Mouse (Mus musculus) neural tube, embryonic 11.5 days (tissue): ENCODE measurements around the gene Slc4a10. TPM values are rescaled to one million over a fixed set of nuclear protein-coding genes. Genes with fewer than 3 reads are reported as not detected.
A peak's percentile ranks its signal among the peaks of the same experiment; 100 is the strongest.

Source experiments
- ATAC-seq: fragments of 200-750 bp; cut with Nextera tagmentation; 2 replicates; pipeline ENCODE4 v1.8.0; 2017; ENCODE audit warnings: moderate number of reproducible peaks, mild to moderate bottlenecking, moderate TSS enrichment, moderate library complexity; ENCODE audit not compliant: insufficient read depth, low FRiP score, low TSS enrichment
- DNase-seq: peaks from one replicate; pipeline ENCODE4 v3.0.0-alpha.2; 2015; ENCODE audit warnings: low spot score
- H3K27ac ChIP-seq: fragments of 300-500 bp; sonication (generic); 2 replicates; pipeline ENCODE4 v1.5.1; 2014; ENCODE audit warnings: low read depth, mild to moderate bottlenecking, low read length
- H3K27me3 ChIP-seq: fragments of 300-500 bp; sonication (generic); 2 replicates; pipeline ENCODE4 v1.6.1; 2014; ENCODE audit warnings: mild to moderate bottlenecking, low read length, mixed read lengths; ENCODE audit not compliant: control insufficient read depth, insufficient read depth
- H3K36me3 ChIP-seq: fragments of 300-500 bp; sonication (generic); 2 replicates; pipeline ENCODE4 v1.6.1; 2014; ENCODE audit warnings: mild to moderate bottlenecking, low read length, moderate library complexity, mixed read lengths; ENCODE audit not compliant: control insufficient read depth, insufficient read depth
- H3K4me1 ChIP-seq: fragments of 300-500 bp; sonication (generic); 2 replicates; pipeline ENCODE4 v1.6.1; 2014; ENCODE audit warnings: low read length, mixed read lengths; ENCODE audit not compliant: control insufficient read depth, insufficient read depth
- H3K4me2 ChIP-seq: fragments of 300-500 bp; sonication (generic); 2 replicates; pipeline ENCODE4 v1.6.1; 2014; ENCODE audit warnings: low read depth, mild to moderate bottlenecking, moderate library complexity
- H3K4me3 ChIP-seq: fragments of 300-500 bp; sonication (generic); 2 replicates; pipeline ENCODE4 v1.5.1; 2014; ENCODE audit warnings: low read depth, low read length
- H3K9ac ChIP-seq: fragments of 300-500 bp; sonication (generic); 2 replicates; pipeline ENCODE4 v1.6.1; 2014; ENCODE audit warnings: mild to moderate bottlenecking, low read length
- H3K9me3 ChIP-seq: fragments of 300-500 bp; sonication (generic); 2 replicates; pipeline ENCODE4 v1.6.1; 2016; ENCODE audit warnings: low read length; ENCODE audit not compliant: control insufficient read depth
- WGBS: fragments of 180-500 bp; shearing (Covaris S2); extraction: QIAGEN DNeasy Blood & Tissue Kit; methylation state at CpG from one replicate; pipeline ENCODE4 v1.1.7; 2014; 5-methylcytosine and 5-hydroxymethylcytosine counted together
- polyA plus RNA-seq: library from polyadenylated mRNA; unstranded; fragments of >200 nt; fragmentation: Nextera tagmentation; extraction: Ambion mirVana; gene quantifications from 2 replicates; pipeline ENCODE4 v1.2.1, GENCODE M21; 2014

The Slc4a10 gene
- polyA plus RNA-seq, 1 experiment from 2014 or later, result 0.52 TPM

DNA sequence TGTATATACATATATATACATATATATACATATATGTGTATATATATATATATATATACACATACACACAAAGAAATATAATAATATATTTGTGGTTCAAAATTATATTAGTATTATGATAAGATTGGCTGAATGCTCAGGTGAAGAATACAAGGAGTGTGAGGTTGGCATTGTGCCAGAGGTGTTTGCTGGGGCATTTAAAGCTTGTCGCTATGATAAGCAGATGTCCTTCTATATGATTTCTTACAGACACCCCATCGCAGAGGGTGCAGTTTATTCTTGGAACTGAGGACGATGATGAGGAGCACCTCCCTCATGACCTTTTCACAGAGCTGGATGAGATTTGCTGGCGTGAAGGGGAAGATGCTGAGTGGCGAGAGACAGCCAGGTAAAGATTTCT is 164.8 kb downstream of the Slc4a10 start:
- no peak for DNase-seq
- H3K4me3 ChIP-seq, result no peak overlapping the region
- H3K4me2 ChIP-seq, result no peak overlapping the region
- no peaks in the 10 kb centered on the region for H3K36me3 ChIP-seq
- no peak for ATAC-seq
- H3K9me3 ChIP-seq, result no peaks in the 10 kb centered on the region
- WGBS, result 92% methylated on average over 5 of the region's 5 CpGs
- H3K4me1 ChIP-seq, result no peaks in the 10 kb centered on the region
- no peak overlapping the region for H3K27ac ChIP-seq
- no peaks in the 10 kb centered on the region for H3K27me3 ChIP-seq
- no peak overlapping the region for H3K9ac ChIP-seq

DNA sequence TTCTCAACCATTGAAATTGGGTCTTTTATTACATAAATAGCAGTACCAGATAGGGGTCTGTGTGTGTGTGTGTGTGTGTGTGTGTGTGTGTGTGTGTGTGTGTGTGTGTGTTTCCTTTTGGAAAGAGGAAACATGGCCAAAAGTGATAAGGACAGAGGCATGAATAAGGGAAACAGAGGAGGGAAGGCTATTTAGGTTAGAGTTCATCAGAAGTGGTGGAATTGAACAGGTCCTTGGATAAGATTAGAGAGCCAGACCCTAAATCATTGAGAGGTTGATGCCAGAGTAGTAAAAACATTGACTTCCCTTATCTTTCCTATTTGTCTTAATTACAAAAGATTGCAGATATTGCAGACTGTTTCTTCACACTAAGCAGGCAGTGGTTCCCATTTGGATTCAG is 181.3 kb downstream of the Slc4a10 start:
- no peak overlapping the region for H3K4me3 ChIP-seq
- H3K9me3 ChIP-seq, result no peaks in the 10 kb centered on the region
- H3K4me1 ChIP-seq, result no peaks in the 10 kb centered on the region
- ATAC-seq, result no peak
- no peak overlapping the region for H3K9ac ChIP-seq
- H3K36me3 ChIP-seq, result no peaks in the 10 kb centered on the region
- H3K27me3 ChIP-seq, result no peaks in the 10 kb centered on the region
- H3K4me2 ChIP-seq, result no peak overlapping the region
- H3K27ac ChIP-seq, result no peak overlapping the region
- no peak for DNase-seq

DNA sequence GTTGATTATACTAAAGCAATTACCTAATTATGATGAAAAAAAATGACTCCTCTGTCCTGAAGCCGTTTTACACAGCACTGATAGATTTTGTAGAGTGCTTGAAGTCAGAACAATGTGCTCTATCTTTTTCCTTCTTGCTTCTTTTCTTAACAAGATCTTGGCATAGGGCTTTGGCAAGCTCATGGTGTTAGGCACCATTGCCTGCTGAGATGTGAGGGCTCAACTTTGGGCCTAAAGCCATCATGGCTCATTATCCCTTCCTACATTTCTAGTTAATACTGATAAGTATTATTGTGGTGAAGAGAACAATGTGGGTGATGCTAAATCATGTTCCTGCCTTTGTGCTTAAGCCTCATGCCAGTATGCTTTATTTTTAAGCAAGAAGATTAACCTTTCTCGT is 185.0 kb downstream of the Slc4a10 start:
- Histone ChIP-seq H3K4me3 (no peak overlapping the region), H3K9ac (no peak overlapping the region), H3K9me3 (no peaks in the 10 kb centered on the region), H3K4me2 (no peak overlapping the region), H3K27ac (no peak overlapping the region), H3K27me3 (no peaks in the 10 kb centered on the region), H3K36me3 (no peaks in the 10 kb centered on the region), H3K4me1 (no peaks in the 10 kb centered on the region)
- ATAC-seq (no peak), DNase-seq (no peak)
- 85% methylated on average over 2 of the region's 2 CpGs for WGBS

DNA sequence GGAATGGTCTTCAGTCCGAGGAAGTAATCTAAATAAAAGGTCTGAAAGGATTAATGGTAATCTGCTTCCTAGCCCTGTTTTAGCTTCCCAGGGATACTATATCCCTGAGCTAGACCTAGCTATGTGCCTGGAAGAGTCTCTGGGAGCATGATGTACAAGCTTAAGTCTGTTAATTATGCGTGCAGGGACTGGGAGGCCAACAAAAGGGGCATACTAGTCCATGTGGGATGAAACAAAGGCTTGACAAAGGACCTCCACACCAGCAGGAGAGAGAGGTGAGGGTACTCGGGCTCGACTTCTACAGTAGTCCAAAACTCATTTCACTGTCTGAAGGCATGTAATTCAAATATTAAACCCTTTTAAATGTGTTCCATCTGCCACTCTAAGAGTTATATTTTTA is 197.9 kb downstream of the Slc4a10 start:
- Histone ChIP-seq H3K4me3 (no peak overlapping the region), H3K27ac (no peak overlapping the region), H3K4me2 (no peak overlapping the region), H3K4me1 (no peaks in the 10 kb centered on the region), H3K36me3 (no peaks in the 10 kb centered on the region), H3K9ac (no peak overlapping the region), H3K9me3 (no peaks in the 10 kb centered on the region), H3K27me3 (no peaks in the 10 kb centered on the region)
- ATAC-seq, result 0 out of 2 replicates have a peak, but pooled peaks have one; percentile 48
- WGBS, result 53% methylated on average over 4 of the region's 4 CpGs
- DNase-seq, result no peak

DNA sequence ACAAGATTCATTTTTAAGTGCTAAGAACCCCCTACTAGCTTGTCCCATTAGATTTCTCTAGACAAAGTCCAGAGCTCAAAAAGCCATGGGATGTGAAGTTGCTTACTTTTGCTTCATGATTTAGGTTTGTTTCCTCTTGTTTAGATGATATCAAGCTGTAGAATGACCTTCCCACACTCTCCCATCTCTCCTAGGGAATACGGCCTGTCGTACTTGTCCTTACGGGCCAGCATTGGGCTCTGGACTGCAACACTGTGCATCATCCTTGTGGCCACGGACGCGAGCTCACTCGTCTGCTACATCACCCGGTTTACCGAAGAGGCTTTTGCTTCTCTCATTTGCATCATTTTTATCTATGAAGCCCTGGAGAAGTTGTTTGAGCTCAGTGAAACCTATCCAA is 222.2 kb downstream of the Slc4a10 start:
- ATAC-seq, result no peak
- H3K4me3 ChIP-seq, result no peak overlapping the region
- WGBS, result 93% methylated on average over 9 of the region's 9 CpGs
- H3K4me1 ChIP-seq, result no peaks in the 10 kb centered on the region
- no peaks in the 10 kb centered on the region for H3K9me3 ChIP-seq
- DNase-seq, result no peak
- no peak overlapping the region for H3K27ac ChIP-seq
- no peak overlapping the region for H3K4me2 ChIP-seq
- H3K9ac ChIP-seq, result no peak overlapping the region
- no peaks in the 10 kb centered on the region for H3K27me3 ChIP-seq
- H3K36me3 ChIP-seq, result no peaks in the 10 kb centered on the region

DNA sequence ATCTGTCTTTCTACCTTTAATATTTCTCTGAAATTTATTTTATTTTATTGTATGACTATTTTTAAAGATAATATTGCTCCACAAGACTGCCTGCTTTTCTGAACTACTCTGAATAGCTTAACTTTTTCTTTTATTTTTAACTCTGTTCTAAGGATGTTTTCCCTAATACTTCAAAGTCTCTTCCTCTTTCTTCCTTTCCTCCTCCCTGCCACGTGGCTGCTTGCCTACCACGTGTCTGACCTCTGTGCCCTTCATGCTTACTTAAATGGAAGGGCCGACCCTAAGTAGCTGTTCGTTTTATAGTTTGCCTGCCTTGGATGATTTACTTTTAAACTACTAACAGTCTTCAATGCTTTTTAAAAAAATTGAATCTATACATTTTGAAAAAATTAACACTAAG is 225.6 kb downstream of the Slc4a10 start:
- 45% methylated on average over 4 of the region's 4 CpGs for WGBS
- no peak for ATAC-seq
- no peak for DNase-seq
- Histone ChIP-seq H3K9me3 (no peaks in the 10 kb centered on the region), H3K27ac (no peak overlapping the region), H3K4me1 (no peaks in the 10 kb centered on the region), H3K4me3 (no peak overlapping the region), H3K9ac (no peak overlapping the region), H3K36me3 (no peaks in the 10 kb centered on the region), H3K27me3 (no peaks in the 10 kb centered on the region), H3K4me2 (no peak overlapping the region)

DNA sequence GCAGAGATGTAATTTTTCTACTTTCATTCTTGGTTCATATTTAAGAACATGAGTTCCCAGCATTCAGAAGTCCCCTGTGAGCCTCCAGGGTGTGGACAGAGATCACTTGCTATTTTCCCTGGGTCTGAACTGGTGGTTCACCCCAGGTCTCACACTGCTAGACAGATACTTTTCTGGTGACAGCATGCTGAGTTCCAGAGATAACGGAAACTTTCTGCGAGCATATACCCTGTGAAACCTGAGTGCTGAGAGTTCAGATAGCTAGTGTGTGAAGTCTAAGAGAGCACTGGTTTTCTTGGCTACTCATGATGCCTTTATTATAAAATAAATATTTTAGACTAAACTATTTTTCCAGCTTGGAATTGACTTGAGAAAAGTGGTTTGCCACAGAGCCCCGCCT is 232.5 kb downstream of the Slc4a10 start:
- 89% methylated on average over 3 of the region's 3 CpGs for WGBS
- H3K9me3 ChIP-seq, result no peaks in the 10 kb centered on the region
- H3K27ac ChIP-seq, result no peak overlapping the region
- no peaks in the 10 kb centered on the region for H3K27me3 ChIP-seq
- ATAC-seq (no peak), DNase-seq (no peak)
- no peak overlapping the region for H3K9ac ChIP-seq
- no peak overlapping the region for H3K4me2 ChIP-seq
- H3K36me3 ChIP-seq, result no peaks in the 10 kb centered on the region
- no peaks in the 10 kb centered on the region for H3K4me1 ChIP-seq
- no peak overlapping the region for H3K4me3 ChIP-seq

DNA sequence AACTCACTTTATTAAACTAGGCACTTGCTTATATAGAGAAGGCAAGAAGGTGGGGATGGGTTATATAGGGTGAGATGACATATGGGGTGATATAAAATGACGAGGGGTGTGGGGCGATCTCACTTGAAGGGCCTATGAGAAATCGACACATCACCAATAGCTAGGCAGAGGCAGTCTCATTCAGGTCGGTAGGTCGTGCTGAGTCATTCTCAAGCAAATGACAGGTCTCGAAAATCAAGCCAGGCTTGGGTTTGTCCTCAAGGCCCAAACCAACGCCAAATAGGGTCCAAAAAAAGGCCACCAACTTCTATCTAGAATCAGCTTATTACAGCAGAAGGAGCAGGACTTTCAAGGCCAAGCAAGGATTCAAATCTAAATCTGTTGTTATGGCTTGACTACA is 233.5 kb downstream of the Slc4a10 start:
- ATAC-seq (no peak), DNase-seq (no peak)
- no peaks in the 10 kb centered on the region for H3K9me3 ChIP-seq
- no peak overlapping the region for H3K4me3 ChIP-seq
- H3K27ac ChIP-seq, result no peak overlapping the region
- H3K27me3 ChIP-seq, result no peaks in the 10 kb centered on the region
- no peak overlapping the region for H3K9ac ChIP-seq
- H3K4me2 ChIP-seq, result no peak overlapping the region
- 83% methylated on average over 7 of the region's 7 CpGs for WGBS
- no peaks in the 10 kb centered on the region for H3K36me3 ChIP-seq
- no peaks in the 10 kb centered on the region for H3K4me1 ChIP-seq

DNA sequence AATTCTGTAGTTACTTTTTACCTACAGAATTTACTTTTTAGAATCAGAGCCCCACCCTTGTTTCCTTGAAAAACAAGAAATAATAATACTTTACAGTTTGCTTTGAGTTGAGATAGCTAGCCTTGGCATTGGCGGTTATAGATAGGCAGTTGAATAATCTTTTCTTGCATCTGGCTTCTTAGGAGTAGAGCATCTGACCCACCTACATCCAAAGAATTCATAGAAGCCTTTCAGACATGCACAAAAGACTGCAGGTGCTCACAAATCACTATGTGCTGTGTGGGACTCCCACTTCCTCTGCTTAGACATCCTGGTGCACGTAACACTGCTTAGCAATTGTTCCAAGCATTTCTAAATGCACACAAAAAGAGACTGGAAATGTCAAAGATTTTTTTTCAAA is 238.8 kb downstream of the Slc4a10 start:
- DNase-seq (no peak), ATAC-seq (no peak)
- H3K27ac ChIP-seq, result no peak overlapping the region
- H3K27me3 ChIP-seq, result no peaks in the 10 kb centered on the region
- 90% methylated on average over 2 of the region's 2 CpGs for WGBS
- no peaks in the 10 kb centered on the region for H3K36me3 ChIP-seq
- no peaks in the 10 kb centered on the region for H3K9me3 ChIP-seq
- no peaks in the 10 kb centered on the region for H3K4me1 ChIP-seq
- H3K4me3 ChIP-seq, result no peak overlapping the region
- H3K9ac ChIP-seq, result no peak overlapping the region
- H3K4me2 ChIP-seq, result no peak overlapping the region
